11 mouse cellular contexts compared by ENCODE assay signal in genomic region chr2:39003106-39003505, GRCm38 (mm10). TPM values are rescaled to one million over a fixed set of nuclear protein-coding genes. Genes with fewer than 3 reads are reported as not detected.
DNase-seq lines count a peak whose midpoint lies in the region; ATAC-seq and TF ChIP-seq lines count a peak whose summit lies in the region.
"Had no signal": no experiment of that assay in that cellular context is flagged by ENCODE, and none has a peak within 500 bp of the region (broad histone marks: within the 10 kb centered on the region; RNA-seq: fewer than 3 reads in every experiment).

No protein-coding gene starts in this region.

- no peak for DNase-seq in heart, postnatal 0 days (ENCODE audit: low spot score)
- no peak for DNase-seq in heart, adult 9 months (ENCODE audit: low spot score in 2 of 2)
- peak; percentile 26 for DNase-seq in ZHBTc4 (ENCODE audit: low read depth, low spot score)
- peak; percentile 36 for DNase-seq in induced T-regulatory cell, adult 2 months (ENCODE audit: low read depth)
- DNase-seq in c-Kit-positive CD71-positive TER-119-positive erythroid progenitor cells, embryonic 14.5 days (ENCODE audit: low spot score): no peak
- no peak for DNase-seq in lung, adult 18-20 months
- DNase-seq: cerebellum, adult 8-10 months; kidney, postnatal 14 days had no signal

- no peaks in the 10 kb centered on the region for H3K9me3 ChIP-seq in heart, postnatal 0 days (replicated peaks; ENCODE audit: control insufficient read depth, low read length)
- H3K9me3 ChIP-seq in midbrain, embryonic 16.5 days (replicated peaks; ENCODE audit: control insufficient read depth, low read length, poor library complexity, severe bottlenecking): no peaks in the 10 kb centered on the region

- H3K4me1 ChIP-seq in heart, postnatal 0 days (ENCODE audit: control insufficient read depth, insufficient read depth): 0 out of 2 replicates have a peak, but pooled peaks cover 3% of the 10 kb centered on the region
- peaks cover 29% of the 10 kb centered on the region for H3K4me1 ChIP-seq in midbrain, embryonic 16.5 days (ENCODE audit: control insufficient read depth, insufficient read depth, low read length)

- H3K4me3 ChIP-seq in heart, postnatal 0 days (ENCODE audit: low read depth, low read length): no peak overlapping the region
- H3K4me3 ChIP-seq in midbrain, embryonic 16.5 days (ENCODE audit: low read depth, low read length): no peak overlapping the region

- ATAC-seq in heart, postnatal 0 days (ENCODE audit: insufficient read depth, low read depth): no peak
- ATAC-seq in midbrain, embryonic 16.5 days: no peak
- no peak for ATAC-seq in granulocyte monocyte progenitor cell, adult 5-6 weeks (replicated peaks; ENCODE audit: poor library complexity, severe bottlenecking)
- ATAC-seq: Patski had no signal

- H3K27me3 ChIP-seq in heart, postnatal 0 days (ENCODE audit: control insufficient read depth, insufficient read depth, low read length): no peaks in the 10 kb centered on the region
- no peaks in the 10 kb centered on the region for H3K27me3 ChIP-seq in midbrain, embryonic 16.5 days (ENCODE audit: control insufficient read depth, insufficient read depth, low read depth, low read length)
- H3K27me3 ChIP-seq: Patski had no signal

- 45% methylated on average over 8 of the region's 8 CpGs for WGBS in heart, postnatal 0 days
- 47% methylated on average over 8 of the region's 8 CpGs for WGBS in midbrain, embryonic 16.5 days

- no peak overlapping the region for H3K27ac ChIP-seq in heart, postnatal 0 days (ENCODE audit: low read depth)
- no peak overlapping the region for H3K27ac ChIP-seq in midbrain, embryonic 16.5 days (ENCODE audit: low read length)

- TF ChIP-seq EP300 in heart, postnatal 0 days (IDR thresholded peaks at IDR 0.05; ENCODE audit: low read depth): no peak

- peak overlapping the region; percentile 69; the same call in 1 of the 2 replicates for H3K4me2 ChIP-seq in heart, postnatal 0 days (ENCODE audit: low read depth, low read length)
- H3K4me2 ChIP-seq in midbrain, embryonic 16.5 days (ENCODE audit: low read length): peak overlapping the region; percentile 92; the same call in 1 of the 2 replicates

- no peak for TF ChIP-seq CTCF in heart, postnatal 0 days (IDR thresholded peaks at IDR 0.05; ENCODE audit: low read depth)

- H3K36me3 ChIP-seq in heart, postnatal 0 days (replicated peaks; ENCODE audit: control insufficient read depth, insufficient read depth, low read length): peaks cover 37% of the 10 kb centered on the region
- H3K36me3 ChIP-seq in midbrain, embryonic 16.5 days (ENCODE audit: control insufficient read depth, insufficient read depth, low read length): peaks cover 13% of the 10 kb centered on the region

- peak overlapping the region; percentile 87; the same call in 1 of the 2 replicates for H3K9ac ChIP-seq in heart, postnatal 0 days (replicated peaks; ENCODE audit: low read depth, low read length)
- H3K9ac ChIP-seq in midbrain, embryonic 16.5 days (ENCODE audit: low read depth, low read length): no peak overlapping the region

RNA-seq across cellular contexts. Expression of gene Arpc5l, which starts 2.0 kb away (rescaled TPM):
- 13.4 and 36.2 TPM in 2 replicates for total RNA-seq in heart, postnatal 0 days (2014; rRNA removed; ENCODE audit: low replicate concordance)
- 83.0 and 87.2 TPM in 2 replicates for polyA plus RNA-seq in heart, postnatal 0 days (2015; fragmentation: Nextera tagmentation; extraction: Ambion mirVana)
- 137 and 141 TPM in 2 replicates for polyA plus RNA-seq in midbrain, embryonic 16.5 days (2015; fragmentation: Nextera tagmentation; extraction: Ambion mirVana)
- total RNA-seq in granulocyte monocyte progenitor cell, adult 5-6 weeks (2014; fragmentation: Nextera tagmentation): 71.2 and 74.7 TPM in 2 replicates
- 59.5 and 65.2 TPM in 2 replicates for total RNA-seq in granulocyte monocyte progenitor cell, adult 5-6 weeks (2017)

RNA-seq across cellular contexts. Expression of gene Rpl35, which starts 2.3 kb away (rescaled TPM):
- 54.2 and 56.4 TPM in 2 replicates for total RNA-seq in heart, postnatal 0 days (2014; rRNA removed; ENCODE audit: low replicate concordance)
- 539 and 573 TPM in 2 replicates for polyA plus RNA-seq in heart, postnatal 0 days (2015; fragmentation: Nextera tagmentation; extraction: Ambion mirVana)
- polyA plus RNA-seq in midbrain, embryonic 16.5 days (2015; fragmentation: Nextera tagmentation; extraction: Ambion mirVana): 563 and 566 TPM in 2 replicates
- 1,205 and 1,260 TPM in 2 replicates for total RNA-seq in granulocyte monocyte progenitor cell, adult 5-6 weeks (2014; fragmentation: Nextera tagmentation)
- 1,673 and 1,927 TPM in 2 replicates for total RNA-seq in granulocyte monocyte progenitor cell, adult 5-6 weeks (2017)

RNA-seq across cellular contexts. Expression of gene Wdr38, which starts 5.8 kb away (rescaled TPM):
- total RNA-seq in heart, postnatal 0 days (2014; rRNA removed; ENCODE audit: low replicate concordance): 0.08 TPM in 1 of 2 replicates, not detected in the other
- polyA plus RNA-seq in heart, postnatal 0 days (2015; fragmentation: Nextera tagmentation; extraction: Ambion mirVana): 0.83 and 1.1 TPM in 2 replicates
- polyA plus RNA-seq in midbrain, embryonic 16.5 days (2015; fragmentation: Nextera tagmentation; extraction: Ambion mirVana): 1.8 and 2.3 TPM in 2 replicates
- 0.53 and 0.84 TPM in 2 replicates for total RNA-seq in granulocyte monocyte progenitor cell, adult 5-6 weeks (2014; fragmentation: Nextera tagmentation)
- total RNA-seq in granulocyte monocyte progenitor cell, adult 5-6 weeks (2017): 0.09 and 0.15 TPM in 2 replicates

Comparison
In these comparisons a context has a peak if more than half of its experiments do, and no peak if none do; other contexts are left out.
1. DNase-seq: peak in ZHBTc4 (single experiment) and induced T-regulatory cell, adult 2 months (single experiment); none in heart, postnatal 0 days (single experiment), heart, adult 9 months (0 of 2), c-Kit-positive CD71-positive TER-119-positive erythroid progenitor cells, embryonic 14.5 days (single experiment) and lung, adult 18-20 months (0 of 2).
2. RNA of gene Rpl35, which starts 2.3 kb away (total RNA-seq): 1,205 to 1,927 TPM in granulocyte monocyte progenitor cell, adult 5-6 weeks; 54.2 to 56.4 TPM in heart, postnatal 0 days; every median in the first group is over 10 times any median in the second.